Mouse (Mus musculus) ZHBTc4 (cell line): ENCODE measurements around the gene Ifit1bl2.
"Not testable (repeated sequence)": the region's sequence is repeated elsewhere in the genome, so short reads cannot be mapped to it uniquely, and the experiment has no call there.

Experiments used
- DNase-seq: peaks from one replicate; pipeline ENCODE4 v3.0.0-alpha.2; 2011; ENCODE audit warnings: low read depth, low spot score

Gene Ifit1bl2

DNA sequence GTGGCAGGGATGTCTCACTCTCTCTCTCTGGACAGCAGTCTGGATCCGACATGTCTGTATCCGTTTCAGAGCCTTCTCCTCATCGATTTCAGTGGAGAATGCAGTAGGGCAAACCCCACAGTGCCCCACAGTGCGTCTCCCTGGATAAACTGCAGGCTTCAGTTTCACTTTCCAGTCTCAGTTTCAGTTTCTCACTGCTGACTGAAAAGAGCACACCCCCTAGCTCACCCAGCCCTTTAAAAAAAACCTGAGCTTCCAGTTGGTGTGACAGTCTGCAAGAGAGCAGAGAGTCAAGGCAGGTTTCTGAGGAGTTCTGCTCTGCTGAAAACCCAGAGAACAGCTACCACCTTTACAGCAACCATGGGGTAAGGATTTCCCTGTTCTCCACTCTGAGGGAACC, at the start of gene Ifit1bl2, which contains the start of gene Ifit1:
Ifit1bl2 (minus strand) TSS at position 121 of the 400 bp plus-strand sequence.
Ifit1 (plus strand) TSS at position 249 of the 400 bp plus-strand sequence.
- no peak for DNase-seq

DNA sequence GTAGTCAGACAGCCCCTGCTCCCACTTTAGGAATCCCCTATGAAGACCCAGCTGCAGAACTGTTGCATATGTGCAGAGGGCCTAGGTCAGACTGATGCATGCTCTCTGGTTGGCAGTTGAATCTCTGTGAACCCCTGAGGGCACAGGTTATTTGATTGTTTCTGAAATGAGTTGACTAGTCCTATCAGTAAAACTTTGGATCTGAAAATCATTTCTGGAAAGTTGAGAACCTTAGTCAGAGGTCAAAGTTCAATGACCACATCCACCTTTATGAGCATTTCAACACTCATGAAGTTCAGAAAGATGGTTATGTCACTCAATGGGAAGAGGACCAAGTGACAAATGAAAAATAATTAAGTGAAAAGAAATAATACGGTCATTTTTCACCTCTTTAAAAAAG, 45.0 kb upstream of the Ifit1bl2 start:
- DNase-seq = no peak

GRCm38 (mm10) chr19:34684857-34685256, 44.3 kb upstream of the Ifit1bl2 start:
- peak; percentile 40 for DNase-seq

DNA sequence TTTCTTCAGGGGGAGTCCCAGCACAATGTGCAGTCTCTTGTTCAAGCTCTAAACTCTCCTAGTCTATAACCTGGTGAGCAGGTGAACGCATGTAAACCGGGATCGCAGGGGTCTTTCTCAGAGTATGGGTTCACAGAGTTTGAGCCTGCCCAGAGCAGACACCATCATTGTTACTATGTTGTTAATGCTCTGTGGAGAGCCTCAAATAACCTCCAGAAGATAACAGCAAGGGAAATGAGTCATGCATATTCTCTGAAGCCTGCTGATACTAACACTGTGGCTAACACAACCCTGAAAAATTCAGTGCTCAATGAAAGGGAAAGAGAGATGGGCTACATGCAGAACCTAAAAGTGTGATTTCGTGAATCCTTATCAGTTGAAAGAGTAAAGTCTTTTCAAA, 37.9 kb upstream of the Ifit1bl2 start:
- no peak for DNase-seq

DNA sequence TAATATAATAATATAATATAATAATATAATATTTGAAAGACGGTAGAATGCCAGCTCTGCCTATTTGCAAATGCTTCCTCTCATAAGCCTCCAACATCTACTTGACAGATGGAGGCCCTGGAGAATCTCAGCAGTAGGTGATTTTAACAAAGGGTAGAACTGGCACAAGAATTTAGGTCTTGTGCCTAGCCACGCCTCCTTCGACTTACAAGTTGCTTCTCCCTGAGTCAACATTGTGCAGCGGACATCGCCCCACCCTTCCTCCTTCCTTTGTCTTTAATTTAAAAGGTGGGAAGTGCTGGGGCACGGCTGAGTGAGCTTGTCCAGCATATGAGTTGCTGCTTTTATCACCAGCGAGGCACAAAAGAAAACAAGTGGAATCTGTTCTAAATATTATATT, 32.9 kb upstream of the Ifit1bl2 start:
- peak; percentile 89 for DNase-seq

DNA sequence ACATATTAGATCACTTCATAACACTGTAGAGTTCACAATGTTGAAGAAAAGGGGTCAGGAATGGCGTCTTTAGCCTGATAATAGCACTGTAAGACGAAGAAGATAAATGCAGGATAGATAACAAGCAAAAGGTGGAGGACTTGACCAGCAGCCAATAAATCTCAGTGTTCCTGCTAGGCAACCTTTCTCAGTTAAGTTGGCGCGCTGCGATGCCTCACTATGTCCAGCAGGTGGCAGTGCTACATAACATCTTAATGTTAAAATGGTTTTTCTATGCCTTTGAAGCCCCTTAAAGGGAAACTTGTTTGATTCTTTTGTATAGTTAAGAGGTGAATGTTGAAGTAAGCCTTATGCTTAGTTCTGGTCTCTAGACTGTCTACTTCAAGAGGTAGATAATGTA, 25.6 kb upstream of the Ifit1bl2 start:
- peak; percentile 77 for DNase-seq

GRCm38 (mm10) chr19:34662740-34663139, 22.2 kb upstream of the Ifit1bl2 start:
- no peak for DNase-seq

- peak; percentile 91 for DNase-seq
Observed at GRCm38 (mm10) chr19:34662067-34662507, 21.5 kb upstream of the Ifit1bl2 start.

DNA sequence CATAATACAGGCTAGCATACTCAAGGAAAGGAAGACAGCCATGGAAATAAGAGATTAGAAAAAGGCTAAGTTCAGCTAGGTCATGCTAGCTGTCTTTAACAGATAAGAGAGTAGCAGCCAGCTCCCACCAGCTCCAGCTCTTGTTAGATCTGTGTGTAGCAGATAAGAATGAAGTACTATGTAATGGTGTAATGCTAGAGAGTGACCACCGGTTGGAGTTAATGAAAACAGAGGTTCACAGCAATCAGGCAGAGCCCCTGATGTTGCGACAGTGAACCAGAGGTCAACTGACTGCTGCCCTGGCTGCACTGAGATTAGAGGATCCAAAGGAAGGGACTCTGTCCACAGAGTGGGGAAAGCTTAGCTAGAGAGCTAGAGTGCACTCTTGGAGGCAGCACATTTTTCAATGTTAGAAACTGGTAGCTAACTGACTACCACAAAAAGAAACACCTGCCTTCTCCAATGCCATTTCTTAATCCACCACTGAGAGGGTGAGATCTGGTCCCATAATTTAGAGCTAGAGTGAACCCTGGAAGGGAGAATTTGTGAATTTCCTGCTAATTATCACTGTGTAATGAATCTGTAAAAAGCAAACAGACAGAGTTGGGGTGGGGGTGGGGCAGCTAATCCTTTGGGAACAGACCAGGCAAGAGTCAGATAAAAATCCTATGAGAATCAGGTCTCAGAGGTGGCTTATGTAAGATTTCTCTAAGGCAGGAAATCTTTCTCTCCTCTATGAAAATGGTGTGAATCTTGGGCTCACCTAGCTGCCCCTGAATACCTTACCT, 16.2 kb upstream of the Ifit1bl2 start:
- DNase-seq = peak; percentile 37

- DNase-seq = peak; percentile 83
Observed at GRCm38 (mm10) chr19:34655227-34655805, 14.8 kb upstream of the Ifit1bl2 start.

DNA sequence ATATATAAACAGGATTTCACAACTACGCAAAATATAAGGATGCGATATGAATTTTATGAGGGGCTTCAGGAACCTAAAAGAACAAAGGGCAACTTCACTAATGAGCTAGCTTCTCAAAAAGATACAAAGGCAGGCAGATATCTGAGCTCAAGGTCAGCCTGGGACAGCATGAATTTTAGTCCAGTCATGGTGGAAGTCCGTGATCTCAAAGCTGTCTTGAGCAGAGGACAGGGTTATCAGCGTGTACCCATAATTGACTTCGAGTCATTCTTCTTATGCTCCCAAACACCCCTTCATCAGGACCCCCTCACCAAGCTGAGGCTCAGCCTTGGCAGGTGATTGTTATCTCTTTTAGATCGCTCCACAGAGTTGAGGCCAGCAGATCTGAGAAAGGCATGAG, 10.5 kb upstream of the Ifit1bl2 start:
- DNase-seq = no peak

DNA sequence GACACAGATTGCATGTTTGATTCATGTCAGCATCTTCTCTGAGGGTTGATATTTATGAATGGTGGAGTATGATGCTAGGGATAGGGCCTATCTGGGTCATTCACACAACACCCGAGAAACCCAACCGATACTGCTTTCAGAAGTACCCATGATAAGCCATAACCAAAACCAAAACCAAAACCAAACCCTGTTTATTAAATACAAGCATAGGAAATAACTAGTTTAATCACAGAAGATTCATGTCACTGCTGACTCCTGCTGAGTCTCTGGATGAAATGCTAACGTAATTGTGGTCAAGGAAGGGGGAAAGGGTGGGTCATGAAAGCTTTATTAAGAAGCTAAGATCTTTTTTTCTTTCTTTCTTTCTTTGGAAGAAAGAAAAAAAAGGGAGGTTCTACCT, 9.7 kb upstream of the Ifit1bl2 start:
- no peak for DNase-seq

GRCm38 (mm10) chr19:34647630-34648029, 7.1 kb upstream of the Ifit1bl2 start:
- DNase-seq = not testable (repeated sequence)

GRCm38 (mm10) chr19:34642616-34643015, 2.1 kb upstream of the Ifit1bl2 start:
- DNase-seq = no peak

GRCm38 (mm10) chr19:34636933-34637557, 3.5 kb downstream of the Ifit1bl2 start:
- DNase-seq = peak; percentile 65

GRCm38 (mm10) chr19:34633484-34633883, 7.1 kb downstream of the Ifit1bl2 start:
- DNase-seq = no peak

DNA sequence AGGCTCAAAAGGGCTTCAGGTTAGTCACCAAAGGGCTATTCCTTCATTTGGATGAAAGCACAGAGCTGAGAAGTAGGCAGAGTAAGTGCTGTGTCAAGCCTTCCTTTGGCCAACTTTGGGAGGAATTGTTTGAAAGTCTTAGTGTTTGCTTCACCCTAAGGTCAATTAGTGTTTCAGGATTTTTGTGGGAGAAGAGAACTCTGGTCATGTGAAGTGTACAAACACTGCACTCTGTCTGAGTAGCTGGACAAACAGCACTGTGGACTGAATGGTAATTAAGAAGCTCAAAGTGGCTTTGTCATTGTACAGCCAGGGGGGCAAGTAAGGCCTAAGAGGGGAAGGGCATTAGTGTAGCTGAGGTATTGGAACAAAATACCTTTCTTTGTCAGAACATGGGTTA, 9.1 kb downstream of the Ifit1bl2 start:
- DNase-seq = no peak

GRCm38 (mm10) chr19:34627496-34627895, 13.0 kb downstream of the Ifit1bl2 start:
- no peak for DNase-seq

DNA sequence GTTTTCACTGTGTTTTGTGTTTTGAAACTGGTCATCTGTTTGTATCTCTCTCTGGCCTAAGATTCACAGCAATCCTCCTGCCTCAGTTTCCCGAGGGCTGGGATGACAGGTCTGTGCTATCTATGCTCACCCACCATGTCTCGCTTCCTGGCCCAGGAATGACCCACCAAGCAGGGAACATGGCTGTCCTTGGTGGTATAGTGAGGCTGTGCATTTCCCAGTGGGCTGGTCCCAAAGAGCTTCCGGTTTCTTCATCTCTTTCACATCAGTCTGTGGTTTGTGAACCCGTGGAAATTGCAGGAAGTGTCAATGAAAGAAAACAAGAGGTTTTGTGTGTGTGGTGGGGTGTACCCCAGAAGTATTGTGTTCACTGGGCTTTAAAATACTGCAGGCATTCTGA, 15.9 kb downstream of the Ifit1bl2 start:
- DNase-seq = no peak

DNA sequence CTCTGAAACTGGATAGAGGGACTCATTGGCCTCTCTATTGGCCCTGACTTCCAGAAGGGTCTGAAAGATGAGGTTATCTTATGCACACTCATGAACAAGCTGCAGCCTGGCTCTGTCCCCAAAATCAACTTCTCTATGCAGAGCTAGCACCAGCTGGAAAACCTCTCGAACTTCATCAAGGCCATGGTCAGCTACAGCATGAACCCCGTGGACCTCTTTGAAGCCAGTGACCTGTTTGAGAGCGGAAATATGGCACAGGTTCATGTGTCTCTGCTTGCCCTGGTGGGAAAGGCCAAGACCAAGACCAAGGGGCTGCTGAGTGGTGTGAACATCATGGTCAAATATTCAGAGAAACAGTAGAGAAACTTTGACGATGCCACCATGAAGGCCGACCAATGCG, 16.8 kb downstream of the Ifit1bl2 start:
- no peak for DNase-seq

DNA sequence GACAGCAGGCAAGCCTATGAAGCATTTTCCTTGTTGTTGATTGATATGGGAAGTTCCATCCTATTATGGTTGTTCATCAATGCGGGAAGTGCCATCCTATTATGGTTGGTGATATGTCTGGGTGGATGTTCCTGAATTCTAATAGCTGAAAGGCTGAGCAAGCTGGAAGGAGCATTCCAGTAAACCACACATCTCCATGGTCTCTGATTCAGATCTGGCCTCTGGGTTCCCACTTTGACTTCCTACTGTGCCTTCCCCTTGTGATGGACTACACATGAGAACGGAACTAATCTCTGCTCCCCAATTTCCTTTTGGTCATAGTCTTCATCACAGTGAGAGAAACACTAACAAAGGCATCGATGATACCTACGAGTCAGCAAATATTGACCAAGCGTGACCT, 19.7 kb downstream of the Ifit1bl2 start:
- DNase-seq = no peak

- DNase-seq = not testable (repeated sequence)
Observed at GRCm38 (mm10) chr19:34612243-34613001, 28.1 kb downstream of the Ifit1bl2 start.
